Mouse (Mus musculus) intestine, postnatal 0 days (tissue): ENCODE results near the gene Lrrc4. TPM values are rescaled to one million over a fixed set of nuclear protein-coding genes. Genes with fewer than 3 reads are reported as not detected.

Source experiments
- ATAC-seq: fragments of 200-750 bp; cut with Nextera tagmentation; 2 replicates; pipeline ENCODE4 v1.8.0; 2017; ENCODE audit warnings: mild to moderate bottlenecking, moderate TSS enrichment, moderate library complexity
- H3K27ac ChIP-seq: fragments of 300-500 bp; sonication (generic); 2 replicates; pipeline ENCODE4 v1.5.1; 2014; ENCODE audit warnings: mild to moderate bottlenecking, low read depth, low read length, moderate library complexity
- H3K27me3 ChIP-seq: fragments of 300-500 bp; sonication (generic); replicated peaks from 2 replicates; pipeline ENCODE4 v1.6.1; 2014; ENCODE audit warnings: low read length, mixed read lengths; ENCODE audit not compliant: control insufficient read depth, insufficient read depth
- H3K36me3 ChIP-seq: fragments of 300-500 bp; sonication (generic); 2 replicates; pipeline ENCODE4 v1.6.1; 2014; ENCODE audit warnings: mild to moderate bottlenecking, moderate library complexity; ENCODE audit not compliant: control insufficient read depth, insufficient read depth
- H3K4me1 ChIP-seq: fragments of 300-500 bp; sonication (generic); replicated peaks from 2 replicates; pipeline ENCODE4 v1.6.1; 2014; ENCODE audit warnings: antibody characterized with exemption, low read length, mixed read lengths; ENCODE audit not compliant: control insufficient read depth, insufficient read depth
- H3K4me2 ChIP-seq: fragments of 300-500 bp; sonication (generic); replicated peaks from 2 replicates; pipeline ENCODE4 v1.6.1; 2014; ENCODE audit warnings: low read depth, mild to moderate bottlenecking, moderate library complexity
- H3K4me3 ChIP-seq: fragments of 300-500 bp; sonication (generic); 2 replicates; pipeline ENCODE4 v1.5.1; 2014; ENCODE audit warnings: low read depth, low read length
- H3K9ac ChIP-seq: fragments of 300-500 bp; sonication (generic); 2 replicates; pipeline ENCODE4 v1.6.1; 2014; ENCODE audit warnings: mild to moderate bottlenecking, low read depth, low read length
- H3K9me3 ChIP-seq: fragments of 300-500 bp; sonication (generic); 2 replicates; pipeline ENCODE4 v1.6.1; 2016; ENCODE audit warnings: mixed run types; ENCODE audit not compliant: control insufficient read depth
- CTCF ChIP-seq: sonication (generic); IDR thresholded peaks from 2 replicates; pipeline ENCODE4 v1.5.1; 2016; ENCODE audit warnings: low read depth, mild to moderate bottlenecking, control low read depth, antibody characterized with exemption, moderate library complexity
- WGBS: fragments of 180-500 bp; shearing (Covaris S2); extraction: QIAGEN DNeasy Blood & Tissue Kit; methylation state at CpG from one replicate; pipeline ENCODE4 v1.1.7; 2014; 5-methylcytosine and 5-hydroxymethylcytosine counted together
- polyA plus RNA-seq: library from polyadenylated mRNA; unstranded; fragments of >200 nt; fragmentation: Nextera tagmentation; extraction: Ambion mirVana; gene quantifications from 2 replicates; pipeline ENCODE4 v1.2.1, GENCODE M21; 2015

The Lrrc4 gene
- polyA plus RNA-seq, 1 experiment from 2014 or later, result 3.2 TPM

DNA sequence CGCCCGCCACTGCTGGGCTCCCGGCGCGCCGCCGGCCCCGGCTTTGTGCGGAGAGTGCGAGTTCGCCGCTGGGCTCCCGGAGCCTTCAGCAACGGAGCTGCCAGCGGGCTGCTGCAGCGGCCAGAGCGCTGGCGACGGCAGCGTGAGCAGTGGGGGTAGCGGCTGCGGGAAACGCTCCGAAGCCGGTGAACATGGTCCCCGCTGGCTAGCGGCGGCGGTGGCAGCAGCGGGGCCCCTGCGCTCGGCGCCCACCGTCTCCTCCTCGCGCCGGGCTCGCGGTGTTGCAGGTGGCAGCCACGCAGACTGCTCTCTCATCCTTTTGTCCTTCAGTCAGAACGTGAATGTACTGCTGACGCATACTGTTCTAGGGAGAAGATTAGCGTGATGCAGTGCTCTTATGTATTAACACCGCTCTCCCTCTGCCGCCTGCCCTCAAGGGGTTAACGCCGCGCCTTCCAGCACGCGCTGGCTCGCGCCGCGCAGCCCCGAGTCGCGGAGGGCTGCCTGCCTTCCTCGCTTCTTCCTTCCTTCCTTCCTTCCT lies 1.3 kb upstream of the Lrrc4 start:
- ATAC-seq, result peak; percentile 52
- Histone ChIP-seq H3K4me1 (0 out of 2 replicates have a peak, but pooled peaks cover 4% of the 10 kb centered on the region), H3K27ac (peak overlapping the region; percentile 84), H3K4me2 (peak overlapping the region; percentile 100), H3K4me3 (peak overlapping the region; percentile 63), H3K36me3 (no peaks in the 10 kb centered on the region; the same call in 1 of the 2 replicates), H3K27me3 (no peaks in the 10 kb centered on the region), H3K9ac (peak overlapping the region; percentile 76), H3K9me3 (no peaks in the 10 kb centered on the region)
- peak; percentile 24; the same call in 1 of the 2 replicates for TF ChIP-seq CTCF
- WGBS, result under 1% methylated on average over 56 of the region's 58 CpGs

DNA sequence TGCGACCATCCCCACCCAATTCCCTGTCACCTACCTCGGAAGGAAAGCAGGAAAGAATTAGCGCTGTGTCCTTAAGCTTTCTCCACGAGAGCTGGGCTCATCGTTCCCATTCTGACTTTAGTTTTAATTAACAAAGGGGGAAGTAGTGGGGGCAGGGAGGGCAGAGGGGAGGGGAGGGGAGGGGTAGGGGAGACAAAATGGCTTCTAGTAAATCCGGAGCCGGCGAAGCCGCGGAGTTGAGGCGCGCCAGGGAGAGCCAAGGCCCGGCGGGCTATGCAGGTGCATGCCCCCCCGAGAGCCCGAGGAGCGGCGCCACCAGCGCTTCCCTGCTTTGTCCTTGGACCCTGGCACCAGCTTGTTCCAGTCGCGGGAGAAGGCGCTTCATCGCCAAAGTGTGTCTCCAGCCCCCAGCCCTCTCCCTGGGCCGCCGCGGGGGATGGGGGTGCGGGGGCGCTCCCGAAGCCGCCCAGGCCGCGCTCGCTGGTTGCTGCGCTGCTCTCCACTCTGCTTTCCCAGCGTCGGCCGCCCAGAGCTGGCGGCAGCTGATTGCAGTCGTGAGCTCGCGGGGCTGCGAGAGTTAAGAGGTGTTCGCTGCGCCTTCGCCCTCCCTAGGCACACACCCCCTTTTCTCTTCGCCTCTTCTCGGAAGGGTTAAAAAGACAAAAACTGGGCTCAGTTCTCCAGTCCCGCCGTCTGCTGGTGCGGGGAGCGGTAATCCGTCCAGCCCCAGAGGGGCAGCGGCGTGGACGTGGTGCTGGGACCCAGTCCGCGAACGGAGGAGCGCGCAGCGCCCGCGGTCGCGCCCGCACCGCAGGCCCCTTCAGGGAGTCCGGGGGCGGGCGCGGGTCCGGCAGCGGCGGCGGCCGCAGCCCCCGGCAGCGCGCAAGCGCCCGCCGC lies 555 bp upstream of the Lrrc4 start:
- no peak for TF ChIP-seq CTCF
- Histone ChIP-seq H3K36me3 (no peaks in the 10 kb centered on the region; the same call in 1 of the 2 replicates), H3K4me1 (0 out of 2 replicates have a peak, but pooled peaks cover 4% of the 10 kb centered on the region), H3K4me3 (peak overlapping the region; percentile 63), H3K4me2 (peak overlapping the region; percentile 100), H3K9me3 (no peaks in the 10 kb centered on the region), H3K9ac (peak overlapping the region; percentile 76), H3K27me3 (no peaks in the 10 kb centered on the region), H3K27ac (peak overlapping the region; percentile 84)
- 1% methylated on average over 81 of the region's 82 CpGs for WGBS
- ATAC-seq, result no peak

DNA sequence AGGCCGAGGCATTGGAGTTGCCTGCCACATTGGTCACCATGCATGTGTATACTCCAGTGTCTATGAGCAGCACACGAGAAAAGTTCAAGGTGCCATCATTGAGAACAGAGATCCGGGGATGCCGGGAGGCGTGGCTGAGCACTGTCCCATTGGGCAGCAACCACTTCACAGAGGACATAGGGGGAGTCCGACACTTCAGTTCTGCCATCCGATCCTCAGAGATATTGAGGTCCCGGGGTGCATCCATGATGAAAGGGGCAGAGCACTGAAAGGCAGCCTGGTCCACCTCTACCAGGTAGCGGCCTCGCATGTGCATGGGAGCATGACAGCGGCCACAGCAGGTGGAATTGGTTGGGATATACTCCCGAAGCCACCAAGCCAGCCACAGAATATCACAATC lies 1.2 kb downstream of the Lrrc4 start:
- 0 out of 2 replicates have a peak, but pooled peaks cover 4% of the 10 kb centered on the region for H3K4me1 ChIP-seq
- no peaks in the 10 kb centered on the region for H3K9me3 ChIP-seq
- ATAC-seq, result no peak
- WGBS, result 93% methylated on average over 12 of the region's 12 CpGs
- no peak overlapping the region for H3K4me3 ChIP-seq
- no peak overlapping the region for H3K27ac ChIP-seq
- no peak overlapping the region for H3K9ac ChIP-seq
- no peak overlapping the region for H3K4me2 ChIP-seq
- no peaks in the 10 kb centered on the region; the same call in 1 of the 2 replicates for H3K36me3 ChIP-seq
- no peaks in the 10 kb centered on the region for H3K27me3 ChIP-seq
- no peak for TF ChIP-seq CTCF

DNA sequence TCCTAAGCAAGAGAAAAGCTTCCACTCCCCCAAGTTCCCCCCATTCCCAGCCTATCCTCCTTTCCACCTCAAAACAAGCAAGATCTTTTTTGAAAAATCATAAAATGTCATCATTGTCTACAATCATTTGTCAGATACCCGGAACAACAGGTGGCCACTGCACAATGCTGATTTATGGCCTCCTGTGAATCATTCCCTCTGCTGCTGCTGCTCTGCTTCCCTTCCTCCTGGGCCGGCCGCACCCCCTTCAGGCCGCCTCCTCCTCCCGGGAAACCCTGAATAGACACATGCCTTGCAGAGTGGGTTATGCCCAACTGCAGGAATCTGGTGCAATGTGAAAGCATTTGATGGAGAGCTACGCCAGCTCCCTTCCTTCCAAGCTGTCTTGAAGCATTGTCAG lies 3.0 kb downstream of the Lrrc4 start:
- H3K4me3 ChIP-seq, result no peak overlapping the region
- no peak overlapping the region for H3K27ac ChIP-seq
- H3K9ac ChIP-seq, result no peak overlapping the region
- ATAC-seq, result no peak
- H3K36me3 ChIP-seq, result no peaks in the 10 kb centered on the region; the same call in 1 of the 2 replicates
- WGBS, result 24% methylated on average over 6 of the region's 6 CpGs
- no peaks in the 10 kb centered on the region for H3K27me3 ChIP-seq
- no peaks in the 10 kb centered on the region for H3K9me3 ChIP-seq
- no peak overlapping the region for H3K4me2 ChIP-seq
- H3K4me1 ChIP-seq, result 0 out of 2 replicates have a peak, but pooled peaks cover 4% of the 10 kb centered on the region
- TF ChIP-seq CTCF, result peak; percentile 54

DNA sequence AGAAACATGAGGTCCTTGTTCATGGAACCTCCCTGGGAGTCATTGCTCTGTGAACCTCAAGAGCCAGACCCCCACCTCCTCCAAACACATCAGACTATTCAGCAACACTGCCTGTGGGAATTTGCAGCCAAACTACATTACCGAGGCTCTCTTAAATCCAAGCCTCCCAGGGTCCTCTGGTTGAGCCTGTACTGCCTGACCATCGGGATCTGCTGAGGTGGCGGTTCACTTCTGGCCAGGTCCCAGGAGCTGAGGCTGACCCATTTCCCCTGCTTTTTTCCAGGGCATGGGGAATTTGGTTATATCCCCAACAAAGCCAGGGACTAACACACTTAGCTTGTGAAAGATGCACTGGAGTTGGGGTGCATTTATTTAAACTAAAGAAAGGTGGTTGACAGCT lies 4.0 kb downstream of the Lrrc4 start:
- no peak overlapping the region for H3K4me2 ChIP-seq
- ATAC-seq, result no peak
- no peak for TF ChIP-seq CTCF
- H3K9me3 ChIP-seq, result no peaks in the 10 kb centered on the region
- no peaks in the 10 kb centered on the region; the same call in 1 of the 2 replicates for H3K36me3 ChIP-seq
- H3K4me1 ChIP-seq, result 0 out of 2 replicates have a peak, but pooled peaks cover 4% of the 10 kb centered on the region
- H3K27me3 ChIP-seq, result no peaks in the 10 kb centered on the region
- 64% methylated on average over 3 of the region's 3 CpGs for WGBS
- H3K4me3 ChIP-seq, result no peak overlapping the region
- no peak overlapping the region for H3K9ac ChIP-seq
- no peak overlapping the region for H3K27ac ChIP-seq

DNA sequence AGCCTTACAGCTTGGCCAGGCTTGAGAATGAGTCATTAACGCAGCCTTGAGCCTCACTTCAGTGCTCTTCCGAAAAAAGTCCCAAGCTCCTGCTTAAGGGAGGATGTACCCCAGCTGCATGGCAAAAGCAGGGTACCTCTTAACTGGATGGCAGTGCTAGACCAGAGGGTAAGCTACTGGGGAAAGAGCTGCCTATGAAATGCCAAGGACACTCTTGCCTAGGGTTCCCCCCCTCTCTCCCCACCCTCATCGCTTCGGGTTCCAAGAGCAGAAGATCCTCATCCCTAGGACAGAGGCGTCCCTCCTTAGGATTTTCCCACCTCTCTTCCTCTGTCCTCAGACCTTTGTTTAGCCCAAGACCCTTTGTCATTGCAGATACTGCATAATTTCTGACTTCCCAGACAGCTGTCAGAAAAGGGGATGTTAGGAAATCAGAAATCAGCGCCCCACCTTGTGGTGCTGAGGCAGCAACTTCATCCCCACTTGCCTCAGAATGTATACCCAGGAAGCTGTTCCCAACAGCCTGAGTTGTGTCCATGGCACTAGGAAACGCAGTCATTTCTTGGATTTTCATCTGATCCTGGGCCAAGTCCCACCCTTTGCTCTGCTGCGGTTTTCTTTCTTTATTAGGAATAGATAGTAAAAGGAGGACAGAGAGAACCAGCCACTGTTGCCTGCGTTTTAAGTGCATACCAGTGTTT lies 4.7 kb downstream of the Lrrc4 start:
- Histone ChIP-seq H3K27ac (no peak overlapping the region), H3K4me1 (0 out of 2 replicates have a peak, but pooled peaks cover 4% of the 10 kb centered on the region), H3K27me3 (no peaks in the 10 kb centered on the region), H3K4me2 (no peak overlapping the region), H3K36me3 (no peaks in the 10 kb centered on the region; the same call in 1 of the 2 replicates), H3K9me3 (no peaks in the 10 kb centered on the region), H3K4me3 (no peak overlapping the region), H3K9ac (no peak overlapping the region)
- ATAC-seq, result no peak
- WGBS, result 75% methylated on average over 9 of the region's 9 CpGs
- TF ChIP-seq CTCF, result 0 out of 2 replicates have a peak, but pooled peaks have one; percentile 3
